Mouse (Mus musculus): ENCODE data around the gene Kcng4. TPM values are rescaled to one million over a fixed set of nuclear protein-coding genes. Genes with fewer than 3 reads are reported as not detected.

The Kcng4 gene
- total RNA-seq, 2 experiments from 2014 or later, result not detected

DNA sequence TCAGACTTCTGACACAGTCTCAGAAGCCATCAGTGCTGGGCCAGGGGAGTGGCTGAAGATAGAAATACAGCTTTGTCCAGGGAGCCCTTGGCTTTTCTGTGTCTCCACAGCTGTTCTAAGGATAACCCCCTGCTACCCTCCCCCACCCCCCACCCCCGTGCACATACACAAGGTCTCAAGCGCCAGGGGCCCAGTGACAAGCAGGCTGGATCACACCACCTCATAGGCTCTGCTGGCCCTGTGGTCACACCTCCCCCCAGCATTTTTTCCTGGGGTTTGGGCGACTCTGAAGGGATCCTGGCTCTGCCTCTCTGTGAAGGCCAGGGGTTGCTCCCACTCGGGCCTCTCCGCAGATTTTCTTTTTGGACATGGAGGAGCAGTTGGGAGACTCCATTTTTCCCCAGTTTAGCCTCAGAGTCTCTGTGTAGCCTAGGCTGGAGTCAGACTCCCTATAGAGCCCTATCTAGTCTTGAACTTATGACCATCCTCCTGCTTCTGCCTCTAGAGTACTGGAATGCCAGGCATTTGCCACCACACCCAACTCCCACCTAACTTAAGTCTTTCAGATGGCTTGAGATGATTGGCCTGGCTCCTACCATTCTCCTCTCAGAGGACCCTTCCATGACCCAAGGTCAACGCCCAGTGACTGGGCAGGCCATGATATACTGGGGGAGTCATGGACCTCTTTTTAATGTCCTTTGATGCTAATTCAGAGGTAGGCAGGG, 15.2 kb downstream of the Kcng4 start:
- no peak for ATAC-seq (replicated peaks; ENCODE audit: poor library complexity, severe bottlenecking)

GRCm38 (mm10) chr8:119618887-119619286, 16.6 kb downstream of the Kcng4 start:
- no peak for ATAC-seq (replicated peaks; ENCODE audit: poor library complexity, severe bottlenecking)

DNA sequence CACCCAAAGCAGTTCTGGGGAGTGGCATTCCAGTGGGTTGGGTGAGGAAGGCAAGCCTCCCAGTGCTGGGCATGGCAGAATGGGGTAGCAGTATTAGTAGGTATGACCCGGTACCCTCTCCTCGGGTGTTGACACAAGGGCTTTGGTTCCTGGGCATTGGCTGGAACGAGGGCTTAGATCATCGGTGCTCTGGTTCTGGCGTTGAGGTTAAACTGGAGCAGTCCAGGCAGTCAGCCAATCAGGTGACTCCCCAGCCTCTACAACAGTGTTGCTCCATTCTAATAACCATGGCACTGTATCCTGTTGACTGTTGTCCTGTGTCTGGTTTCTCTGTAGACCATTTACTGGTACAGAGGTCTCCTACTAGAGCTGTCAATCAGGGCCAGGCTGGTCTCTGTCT, 17.9 kb downstream of the Kcng4 start:
- ATAC-seq (replicated peaks; ENCODE audit: poor library complexity, severe bottlenecking), result no peak

GRCm38 (mm10) chr8:119616811-119617210, 18.7 kb downstream of the Kcng4 start:
- ATAC-seq (replicated peaks; ENCODE audit: poor library complexity, severe bottlenecking), result no peak

GRCm38 (mm10) chr8:119616358-119616757, 19.1 kb downstream of the Kcng4 start:
- no peak for ATAC-seq (replicated peaks; ENCODE audit: poor library complexity, severe bottlenecking)

GRCm38 (mm10) chr8:119615096-119615495, 20.4 kb downstream of the Kcng4 start:
- ATAC-seq (replicated peaks; ENCODE audit: poor library complexity, severe bottlenecking), result no peak

- ATAC-seq (replicated peaks; ENCODE audit: poor library complexity, severe bottlenecking), result no peak; the same call in 1 of the 2 replicates
Measured at GRCm38 (mm10) chr8:119612471-119612870, 23.0 kb downstream of the Kcng4 start, which contains the start of gene Adad2. Gene Adad2, plus strand, starts transcription at chr8:119612747.

DNA sequence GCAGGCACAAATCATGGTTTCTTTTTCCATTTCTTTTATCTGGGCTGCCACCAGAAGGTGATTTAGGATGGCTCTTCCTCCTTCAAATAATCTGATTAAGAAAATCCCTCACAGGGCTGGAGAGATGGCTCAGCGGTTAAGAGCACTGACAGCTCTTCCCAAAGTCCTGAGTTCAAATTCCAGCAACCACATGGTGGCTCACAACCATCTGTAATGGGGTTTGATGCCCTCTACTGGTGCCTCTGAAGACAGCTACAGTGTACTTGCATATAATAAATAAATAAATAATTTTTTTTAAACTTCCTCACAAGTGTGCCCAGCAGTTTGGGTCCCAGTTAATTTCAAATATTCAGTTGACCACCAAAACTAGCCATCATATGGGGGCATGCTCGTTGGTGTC, 29.3 kb downstream of the Kcng4 start:
- no peak for ATAC-seq (replicated peaks; ENCODE audit: poor library complexity, severe bottlenecking)

GRCm38 (mm10) chr8:119604996-119605395, 30.5 kb downstream of the Kcng4 start, which contains the start of gene Taf1c:
Gene Taf1c, minus strand, starts transcription at chr8:119605222.
- ATAC-seq (replicated peaks; ENCODE audit: poor library complexity, severe bottlenecking), result peak; percentile 97

DNA sequence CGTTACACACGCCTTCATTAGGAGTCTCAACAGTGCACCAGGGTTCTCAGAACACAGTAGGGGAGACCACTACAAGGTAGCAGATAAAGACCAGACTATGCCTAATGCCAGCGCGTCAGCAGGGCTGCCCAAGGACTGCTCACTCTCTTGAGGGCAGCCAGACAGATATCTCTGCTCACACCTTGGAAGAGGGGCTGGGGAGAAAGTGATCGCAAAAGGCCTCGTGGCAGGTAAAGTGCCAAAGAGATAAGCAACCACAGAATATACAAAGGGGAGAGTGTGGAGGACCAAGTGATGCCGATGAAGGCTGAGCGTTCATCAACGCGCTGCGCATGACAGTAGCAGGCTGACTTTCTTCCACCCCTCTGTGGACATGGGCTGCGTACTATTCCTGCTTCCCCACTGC, 31.1 kb downstream of the Kcng4 start:
- peak; percentile 42; the same call in 1 of the 2 replicates for ATAC-seq (replicated peaks; ENCODE audit: poor library complexity, severe bottlenecking)

DNA sequence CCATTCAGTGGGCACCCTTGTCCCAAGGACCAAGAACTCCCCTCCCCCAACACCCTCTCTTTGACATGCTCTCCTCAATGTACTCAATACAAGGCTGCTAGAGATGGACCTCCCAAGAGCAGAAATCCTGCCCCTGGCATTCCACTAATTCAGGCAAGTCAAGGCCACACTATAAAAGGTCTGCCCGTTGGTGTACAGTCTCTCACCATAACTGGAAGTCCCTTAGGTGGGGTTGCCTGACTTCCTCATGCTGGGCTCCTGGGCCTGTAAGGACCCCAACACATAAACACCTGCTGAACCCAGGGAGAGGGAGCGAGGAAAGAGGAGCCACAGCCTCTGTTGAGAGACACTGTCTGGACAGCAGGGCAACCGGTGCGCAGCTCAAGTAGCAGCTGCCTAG, 31.7 kb downstream of the Kcng4 start:
- ATAC-seq (replicated peaks; ENCODE audit: poor library complexity, severe bottlenecking), result no peak

GRCm38 (mm10) chr8:119591456-119591855, 44.0 kb downstream of the Kcng4 start:
- ATAC-seq (replicated peaks; ENCODE audit: poor library complexity, severe bottlenecking), result no peak

GRCm38 (mm10) chr8:119590348-119590747, 45.1 kb downstream of the Kcng4 start:
- no peak for ATAC-seq (replicated peaks; ENCODE audit: poor library complexity, severe bottlenecking)

- ATAC-seq (replicated peaks; ENCODE audit: poor library complexity, severe bottlenecking), result no peak
Measured at GRCm38 (mm10) chr8:119588844-119589243, 46.6 kb downstream of the Kcng4 start.

- ATAC-seq (replicated peaks; ENCODE audit: poor library complexity, severe bottlenecking), result no peak
Measured at GRCm38 (mm10) chr8:119588321-119588720, 47.2 kb downstream of the Kcng4 start.

GRCm38 (mm10) chr8:119585901-119586300, 49.6 kb downstream of the Kcng4 start:
- peak; percentile 73 for ATAC-seq (replicated peaks; ENCODE audit: poor library complexity, severe bottlenecking)

DNA sequence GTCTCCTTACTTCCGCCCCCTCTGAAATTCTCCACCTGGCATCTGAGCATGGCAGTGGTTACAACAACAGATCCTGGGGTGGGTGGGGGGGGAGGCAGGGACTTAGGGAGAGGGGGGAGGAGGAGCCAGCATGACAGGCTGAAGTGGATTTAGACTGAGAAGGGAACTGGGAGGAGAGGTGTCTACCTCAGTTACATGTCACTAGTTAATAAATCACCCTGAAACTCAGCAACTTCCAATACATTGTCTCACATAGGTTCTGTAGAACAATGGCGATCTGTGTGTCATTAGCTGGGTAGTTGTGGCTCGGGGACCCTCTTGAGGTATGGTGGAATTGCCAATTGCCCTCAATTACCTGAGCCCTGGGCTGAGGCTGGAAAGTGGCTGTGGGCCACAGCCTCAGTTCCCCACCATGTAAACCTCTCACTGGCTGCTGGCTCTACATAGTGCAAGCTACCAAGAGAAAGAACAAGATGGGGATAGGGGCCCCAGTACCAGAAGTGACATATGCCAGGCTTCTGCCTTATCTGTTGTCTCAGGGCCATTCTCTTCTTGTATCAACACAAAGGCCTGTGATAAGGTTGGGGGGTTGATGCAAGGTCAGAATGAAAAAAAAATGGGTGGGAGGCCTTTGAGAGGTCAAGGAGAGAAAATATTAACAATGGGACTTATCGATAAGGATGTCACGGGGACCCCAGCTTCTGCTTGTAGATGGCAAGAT, 54.9 kb downstream of the Kcng4 start:
- ATAC-seq (replicated peaks; ENCODE audit: poor library complexity, severe bottlenecking), result no peak

GRCm38 (mm10) chr8:119579096-119579495, 56.4 kb downstream of the Kcng4 start:
- no peak for ATAC-seq (replicated peaks; ENCODE audit: poor library complexity, severe bottlenecking)

DNA sequence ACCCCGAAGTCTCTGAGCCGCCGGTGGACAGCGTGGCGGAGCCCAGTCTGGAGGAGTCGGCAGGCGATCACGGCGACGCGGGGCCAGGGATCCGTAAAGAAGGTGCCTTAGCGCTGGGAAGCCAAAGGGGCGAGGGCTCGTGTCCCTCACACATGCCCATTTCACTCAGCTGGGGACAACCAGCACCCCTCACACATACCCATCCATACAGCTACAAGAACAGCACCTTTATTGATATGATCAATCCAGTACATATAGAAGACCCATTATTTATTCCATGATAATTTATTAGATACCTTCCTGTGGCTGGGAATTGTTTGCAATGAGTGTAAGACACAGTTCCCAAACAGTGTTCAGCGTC, 60.1 kb downstream of the Kcng4 start:
- ATAC-seq (replicated peaks; ENCODE audit: poor library complexity, severe bottlenecking), result no peak

- ATAC-seq (replicated peaks; ENCODE audit: poor library complexity, severe bottlenecking), result peak; percentile 60
Measured at GRCm38 (mm10) chr8:119574437-119575365, 60.8 kb downstream of the Kcng4 start, which contains the start of the genes Hsdl1 and Dnaaf1. Gene Hsdl1, minus strand, starts transcription at chr8:119575183. Gene Dnaaf1, plus strand, starts transcription at chr8:119575235.

All from granulocyte monocyte progenitor cell, adult 5-6 weeks (primary cell).